Mouse (Mus musculus) intestine, embryonic 14.5 days (tissue): ENCODE measurements at regions not wholly inside any gene's neighbourhood (a gene's known extent, or its start where the extent isn't known, plus 50 kb on each side); places are given as distances from the start of the nearest gene placed in this dataset.
A peak's percentile ranks its signal among the peaks of the same experiment; 100 is the strongest.

Experiments used
- ATAC-seq: fragments of 200-750 bp; cut with Nextera tagmentation; replicated peaks from 2 replicates; pipeline ENCODE4 v1.8.0; 2017; ENCODE audit warnings: low read depth, moderate number of reproducible peaks, moderate TSS enrichment, moderate library complexity; ENCODE audit not compliant: low FRiP score, low TSS enrichment
- DNase-seq: peaks from one replicate; pipeline ENCODE4 v3.0.0-alpha.2; 2018; ENCODE audit warnings: low spot score
- H3K27ac ChIP-seq: fragments of 300-500 bp; sonication (generic); 2 replicates; pipeline ENCODE4 v1.5.1; 2014; ENCODE audit warnings: low read depth, mild to moderate bottlenecking, control low read depth
- H3K27me3 ChIP-seq: fragments of 300-500 bp; sonication (generic); replicated peaks from 2 replicates; pipeline ENCODE4 v1.6.1; 2014; ENCODE audit warnings: low read length, control low read depth; ENCODE audit not compliant: control insufficient read depth, insufficient read depth
- H3K36me3 ChIP-seq: fragments of 300-500 bp; sonication (generic); 2 replicates; pipeline ENCODE4 v1.6.1; 2014; ENCODE audit warnings: low read length, control low read depth; ENCODE audit not compliant: control insufficient read depth, insufficient read depth
- H3K4me1 ChIP-seq: fragments of 300-500 bp; sonication (generic); replicated peaks from 2 replicates; pipeline ENCODE4 v1.6.1; 2014; ENCODE audit warnings: low read length, control low read depth, mixed read lengths; ENCODE audit not compliant: control insufficient read depth, insufficient read depth
- H3K4me2 ChIP-seq: fragments of 300-500 bp; sonication (generic); 2 replicates; pipeline ENCODE4 v1.6.1; 2014; ENCODE audit warnings: low read length
- H3K4me3 ChIP-seq: fragments of 300-500 bp; sonication (generic); 2 replicates; pipeline ENCODE4 v1.5.1; 2014; ENCODE audit warnings: low read depth, low read length, control low read depth, mixed read lengths
- H3K9ac ChIP-seq: fragments of 300-500 bp; sonication (generic); 2 replicates; pipeline ENCODE4 v1.6.1; 2014; ENCODE audit warnings: mild to moderate bottlenecking, low read length
- H3K9me3 ChIP-seq: fragments of 300-500 bp; sonication (generic); 2 replicates; pipeline ENCODE4 v1.6.1; 2016; ENCODE audit warnings: low read length, control low read depth; ENCODE audit not compliant: control insufficient read depth
- WGBS: fragments of 180-500 bp; shearing (Covaris S2); extraction: QIAGEN DNeasy Blood & Tissue Kit; methylation state at CpG from one replicate; pipeline ENCODE4 v1.1.7; 2014; 5-methylcytosine and 5-hydroxymethylcytosine counted together

DNA sequence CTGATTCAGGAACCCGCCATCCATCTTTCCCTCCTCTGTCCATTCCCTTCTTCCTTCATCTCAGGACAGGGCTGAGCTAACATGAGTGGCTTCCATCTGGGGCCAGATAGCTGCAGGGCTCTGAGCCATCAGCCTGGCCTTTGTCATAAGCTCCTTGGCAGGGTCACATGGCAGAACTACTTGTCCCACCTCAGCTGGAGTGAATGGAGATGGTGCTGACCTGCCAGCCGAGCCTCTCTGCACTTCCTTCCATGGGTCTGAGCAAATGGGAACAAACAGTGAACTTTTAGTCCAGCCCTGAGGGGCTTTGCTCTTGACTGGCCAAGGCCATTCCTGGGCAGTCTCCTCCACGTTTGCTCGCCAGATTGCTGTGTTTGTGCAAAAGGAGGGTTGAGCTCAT, 206.1 kb downstream of the Ttc32 start:
- H3K9ac ChIP-seq, result no peak overlapping the region
- no peak overlapping the region for H3K27ac ChIP-seq
- H3K4me2 ChIP-seq, result no peak overlapping the region
- no peak overlapping the region for H3K4me3 ChIP-seq
- H3K4me1 ChIP-seq, result no peaks in the 10 kb centered on the region
- no peak for DNase-seq
- ATAC-seq, result no peak
- no peaks in the 10 kb centered on the region for H3K36me3 ChIP-seq
- H3K9me3 ChIP-seq, result no peaks in the 10 kb centered on the region
- no peaks in the 10 kb centered on the region for H3K27me3 ChIP-seq
- WGBS, result 86% methylated on average over 4 of the region's 4 CpGs

DNA sequence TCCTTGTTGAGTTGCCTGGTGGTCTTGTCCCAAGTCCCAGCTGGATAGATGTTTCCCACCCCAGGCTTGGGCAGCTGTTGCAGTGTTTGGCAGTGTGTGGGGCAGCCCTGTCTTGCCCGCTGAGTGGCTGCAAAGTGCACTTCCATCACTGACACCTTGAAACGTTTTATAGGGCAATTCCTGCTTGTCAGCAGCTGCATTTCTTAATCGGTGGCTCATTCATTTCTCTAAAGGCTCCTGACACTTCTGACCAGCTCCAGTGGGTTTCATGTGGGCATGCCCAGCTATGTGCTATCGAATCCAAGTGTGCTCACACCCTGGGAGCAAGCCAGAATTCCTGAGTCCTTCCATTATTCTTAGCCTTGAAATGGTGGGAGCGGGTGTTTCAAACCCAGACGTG, 207.7 kb downstream of the Ttc32 start:
- Histone ChIP-seq H3K4me3 (no peak overlapping the region), H3K36me3 (no peaks in the 10 kb centered on the region), H3K9me3 (no peaks in the 10 kb centered on the region), H3K4me2 (no peak overlapping the region), H3K27me3 (no peaks in the 10 kb centered on the region), H3K9ac (no peak overlapping the region), H3K4me1 (no peaks in the 10 kb centered on the region), H3K27ac (no peak overlapping the region)
- DNase-seq (no peak), ATAC-seq (no peak)
- WGBS, result 55% methylated on average over 6 of the region's 6 CpGs

DNA sequence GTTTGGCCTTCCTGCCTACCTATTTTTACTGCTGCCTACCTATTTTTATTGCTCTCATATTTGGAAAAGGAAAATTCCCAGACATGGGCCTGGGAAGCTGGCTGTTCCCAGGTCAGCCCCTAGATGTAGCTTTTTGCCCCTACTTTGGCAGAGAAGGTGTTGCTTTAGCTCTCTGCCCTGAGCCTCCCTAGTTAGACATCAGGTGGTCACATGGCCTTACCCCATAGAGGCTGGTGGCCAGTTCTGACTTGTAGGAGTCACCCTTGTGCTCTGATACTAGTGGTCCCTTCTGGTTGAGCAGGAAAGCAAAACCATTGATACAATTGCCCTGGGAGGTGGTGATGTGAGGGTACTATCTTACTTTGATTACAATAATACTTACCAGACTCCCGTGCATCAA, 208.2 kb downstream of the Ttc32 start:
- H3K9ac ChIP-seq, result no peak overlapping the region
- no peaks in the 10 kb centered on the region for H3K4me1 ChIP-seq
- H3K36me3 ChIP-seq, result no peaks in the 10 kb centered on the region
- no peak for DNase-seq
- H3K4me2 ChIP-seq, result no peak overlapping the region
- H3K27ac ChIP-seq, result no peak overlapping the region
- no peaks in the 10 kb centered on the region for H3K27me3 ChIP-seq
- ATAC-seq, result no peak
- H3K4me3 ChIP-seq, result no peak overlapping the region
- H3K9me3 ChIP-seq, result no peaks in the 10 kb centered on the region
- 80% methylated on average over 1 of the region's 1 CpGs for WGBS

DNA sequence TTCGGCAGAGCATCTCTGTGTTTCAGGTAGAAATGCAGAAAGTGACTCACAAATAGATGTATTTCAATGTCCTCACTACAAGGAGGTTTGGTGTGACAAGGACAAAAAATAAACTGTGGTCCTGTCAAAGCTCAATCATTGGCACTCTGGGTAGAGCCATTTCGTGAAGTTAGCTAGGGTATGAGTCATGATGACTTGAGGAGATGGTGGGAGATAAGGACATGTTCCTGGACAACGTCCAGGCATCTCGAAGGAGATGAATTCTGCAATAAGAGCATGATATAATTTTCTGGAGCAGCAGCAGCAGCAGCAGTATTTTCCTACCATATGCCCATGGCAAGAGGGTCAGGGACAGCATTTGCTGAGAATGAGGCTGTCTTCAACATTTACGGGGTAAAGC, 217.7 kb downstream of the Ttc32 start:
- no peak overlapping the region for H3K27ac ChIP-seq
- no peaks in the 10 kb centered on the region for H3K27me3 ChIP-seq
- H3K4me2 ChIP-seq, result no peak overlapping the region
- H3K9me3 ChIP-seq, result no peaks in the 10 kb centered on the region
- H3K36me3 ChIP-seq, result no peaks in the 10 kb centered on the region
- H3K9ac ChIP-seq, result no peak overlapping the region
- no peaks in the 10 kb centered on the region for H3K4me1 ChIP-seq
- DNase-seq (no peak), ATAC-seq (no peak)
- 63% methylated on average over 5 of the region's 5 CpGs for WGBS
- H3K4me3 ChIP-seq, result no peak overlapping the region

DNA sequence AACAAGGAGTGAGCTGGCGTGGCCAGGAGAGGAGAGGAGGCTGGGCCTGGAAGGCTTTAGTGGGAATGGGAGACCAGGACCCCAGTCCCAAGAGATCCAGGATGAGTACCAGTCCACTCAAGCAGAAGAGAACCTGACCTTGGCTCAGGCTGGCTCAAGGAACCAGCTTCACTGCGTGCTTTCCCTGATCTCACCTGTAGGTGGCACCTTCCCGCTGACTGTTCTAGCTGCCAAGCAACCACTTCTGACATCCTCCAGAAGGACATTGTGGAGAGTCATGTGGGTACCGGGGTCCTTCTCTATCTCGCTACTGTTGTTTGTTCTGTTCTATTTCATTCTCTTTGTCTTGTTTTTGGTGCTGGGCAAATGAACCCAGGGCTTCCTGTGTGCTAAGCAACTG, 222.0 kb downstream of the Ttc32 start:
- Histone ChIP-seq H3K4me2 (no peak overlapping the region), H3K36me3 (no peaks in the 10 kb centered on the region), H3K27ac (no peak overlapping the region), H3K9me3 (no peaks in the 10 kb centered on the region), H3K4me3 (no peak overlapping the region), H3K9ac (no peak overlapping the region), H3K27me3 (no peaks in the 10 kb centered on the region), H3K4me1 (no peaks in the 10 kb centered on the region)
- WGBS, result 23% methylated on average over 5 of the region's 5 CpGs
- DNase-seq, result peak; percentile 66
- no peak for ATAC-seq

DNA sequence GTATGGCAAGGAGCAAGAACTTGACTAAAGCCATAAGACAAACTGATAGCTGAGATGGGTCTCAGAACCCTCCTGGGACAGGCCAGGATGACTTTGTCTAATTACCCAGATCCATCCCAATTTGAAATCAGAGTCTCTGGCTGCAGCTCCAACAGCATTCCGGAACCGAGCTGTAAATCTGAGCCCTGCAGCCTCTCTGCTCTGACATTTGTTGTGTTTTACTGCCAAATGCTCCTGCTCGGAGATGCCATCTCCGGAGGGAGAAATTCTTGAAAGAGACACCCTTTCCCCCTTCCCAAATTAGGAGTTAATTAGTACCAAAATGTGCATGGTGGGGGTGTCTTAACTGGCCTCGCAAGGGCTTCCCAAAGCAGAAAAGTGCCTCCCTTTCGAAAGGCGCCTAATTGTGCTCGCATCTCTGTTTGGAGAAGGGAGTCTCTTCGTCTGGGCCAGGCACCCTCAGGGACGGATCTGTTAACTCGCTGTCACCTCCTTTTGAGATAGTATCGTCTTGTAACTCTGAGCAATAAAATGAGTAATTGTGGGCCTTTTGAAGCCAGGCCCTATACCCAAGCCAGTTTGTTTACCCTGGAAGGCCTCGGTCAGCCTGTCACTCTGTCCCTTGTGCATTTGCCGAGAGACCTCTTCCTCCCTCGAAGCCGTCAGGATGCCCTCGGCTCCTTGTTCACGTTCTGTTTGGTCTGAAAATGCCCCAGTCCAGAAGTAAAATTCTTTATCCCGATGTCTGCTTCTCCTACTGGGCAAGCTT, 223.7 kb downstream of the Ttc32 start:
- no peak for DNase-seq
- H3K27ac ChIP-seq, result no peak overlapping the region
- no peak overlapping the region for H3K9ac ChIP-seq
- peak overlapping the region; percentile 5; the same call in 1 of the 2 replicates for H3K4me2 ChIP-seq
- 9% methylated on average over 19 of the region's 19 CpGs for WGBS
- H3K4me1 ChIP-seq, result no peaks in the 10 kb centered on the region
- H3K4me3 ChIP-seq, result no peak overlapping the region
- no peaks in the 10 kb centered on the region for H3K9me3 ChIP-seq
- H3K36me3 ChIP-seq, result no peaks in the 10 kb centered on the region
- H3K27me3 ChIP-seq, result no peaks in the 10 kb centered on the region
- ATAC-seq, result no peak

DNA sequence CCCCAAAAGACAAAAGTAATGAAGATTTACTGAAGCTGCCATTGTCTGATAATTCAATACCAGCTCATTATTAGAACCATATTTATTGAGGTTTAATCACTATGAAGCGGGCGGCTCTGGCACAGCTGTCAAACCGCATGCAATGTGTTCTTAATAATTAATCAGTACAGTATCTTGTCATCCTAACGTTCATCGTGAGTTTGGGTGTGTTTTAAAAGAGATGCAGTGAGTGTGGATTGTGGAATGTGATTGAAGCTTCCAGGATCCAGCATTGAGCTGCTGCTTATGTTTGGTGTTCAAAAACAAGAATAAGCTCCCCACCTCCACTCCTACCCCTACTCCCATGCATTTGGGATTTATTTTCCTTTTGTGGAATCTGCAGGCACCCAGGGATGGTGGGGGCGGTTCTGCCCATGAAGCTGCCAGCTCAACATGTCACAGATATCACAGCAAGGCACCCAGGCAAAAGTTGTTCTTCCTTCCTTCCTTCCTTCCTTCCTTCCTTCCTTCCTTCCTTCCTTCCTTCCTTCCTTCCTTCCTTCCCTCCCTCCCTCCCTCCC, 224.6 kb downstream of the Ttc32 start:
- H3K9me3 ChIP-seq, result no peaks in the 10 kb centered on the region
- 60% methylated on average over 6 of the region's 6 CpGs for WGBS
- H3K4me1 ChIP-seq, result no peaks in the 10 kb centered on the region
- H3K9ac ChIP-seq, result no peak overlapping the region
- H3K36me3 ChIP-seq, result no peaks in the 10 kb centered on the region
- no peak for ATAC-seq
- no peak overlapping the region for H3K4me3 ChIP-seq
- H3K4me2 ChIP-seq, result no peak overlapping the region
- no peaks in the 10 kb centered on the region for H3K27me3 ChIP-seq
- no peak for DNase-seq
- H3K27ac ChIP-seq, result no peak overlapping the region

DNA sequence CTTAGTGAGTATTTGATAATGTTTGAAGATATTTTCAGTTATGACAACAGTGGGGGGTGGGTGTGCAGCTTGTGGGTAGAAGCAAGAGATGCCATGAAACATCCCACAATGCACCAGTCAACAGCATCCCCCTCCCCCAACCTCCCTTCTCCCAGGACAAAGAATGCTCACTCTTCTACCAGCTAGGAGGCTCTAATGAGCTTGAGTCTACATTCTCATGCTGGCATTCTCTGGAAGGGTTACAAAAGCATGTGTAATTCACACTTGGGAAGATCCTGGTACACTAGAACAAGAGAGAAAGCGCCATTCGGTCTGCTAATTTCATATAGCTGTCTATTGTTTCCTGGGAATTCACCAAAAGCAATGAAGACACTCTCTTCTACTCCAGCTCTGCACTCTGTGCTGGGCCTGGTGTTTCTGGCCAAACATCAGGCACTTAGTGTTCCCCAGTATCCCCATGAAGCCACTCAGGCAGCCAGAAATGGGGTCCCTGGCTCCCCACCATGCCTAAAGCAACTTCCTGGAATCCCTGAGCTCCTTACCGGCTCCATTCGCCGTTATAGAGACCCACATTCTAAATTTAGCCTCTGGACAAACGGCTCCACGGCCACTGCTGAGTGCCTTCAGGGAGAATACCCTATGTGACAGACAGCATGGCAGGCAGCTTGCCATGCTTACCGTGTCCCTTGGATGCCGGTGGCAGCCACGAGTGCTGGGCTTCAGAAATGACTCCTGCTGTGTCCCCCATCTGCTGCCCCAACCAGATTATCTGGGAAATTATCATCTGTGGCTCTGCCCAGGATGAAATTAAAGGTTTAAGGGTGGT, 226.1 kb downstream of the Ttc32 start:
- Histone ChIP-seq H3K9ac (no peak overlapping the region), H3K4me1 (no peaks in the 10 kb centered on the region), H3K4me2 (no peak overlapping the region), H3K27me3 (no peaks in the 10 kb centered on the region), H3K27ac (no peak overlapping the region), H3K4me3 (no peak overlapping the region), H3K36me3 (no peaks in the 10 kb centered on the region), H3K9me3 (no peaks in the 10 kb centered on the region)
- WGBS, result 82% methylated on average over 10 of the region's 10 CpGs
- no peak for ATAC-seq
- no peak for DNase-seq
